Mouse (Mus musculus): Measurements from ENCODE around the gene Lrch1.

Lrch1 gene

GRCm38 (mm10) chr14:74723541-74723940, 224.1 kb downstream of the Lrch1 start:
- no peak for DNase-seq (ENCODE audit: low spot score)

DNA sequence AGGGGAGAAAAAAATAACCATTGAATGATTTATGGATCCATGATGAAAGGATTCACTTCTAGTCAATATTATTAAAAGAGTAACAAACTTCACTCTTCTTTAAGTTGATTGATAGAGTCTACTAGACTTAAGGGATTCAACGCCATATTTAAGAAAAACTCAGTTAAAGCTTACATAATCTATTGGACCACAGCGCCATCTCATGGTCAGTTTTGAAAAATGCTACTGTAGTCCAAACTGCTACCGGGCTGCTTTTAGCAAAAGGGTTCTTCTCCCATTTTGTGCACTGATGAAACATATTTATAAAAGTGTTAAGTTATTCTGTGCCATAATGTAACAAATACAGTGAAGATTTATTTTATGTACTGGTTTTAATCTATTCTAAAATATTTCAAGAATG, 238.6 kb downstream of the Lrch1 start:
- peak; percentile 36 for DNase-seq (ENCODE audit: low spot score)

All from lung, postnatal 25 days (tissue).